Mouse (Mus musculus) bone marrow, adult 2 months (tissue): ENCODE data around the gene Sox12.

Experiments
- CTCF ChIP-seq: fragments of 200-500 bp; IDR thresholded peaks from 2 replicates; pipeline ENCODE4 v1.5.1; 2011; ENCODE audit warnings: low read length, control low read depth; ENCODE audit not compliant: control insufficient read depth, insufficient read depth
- POLR2A ChIP-seq: fragments of 200-500 bp; IDR thresholded peaks from 2 replicates; pipeline ENCODE4 v1.6.1; 2011; ENCODE audit warnings: low read depth, mild to moderate bottlenecking, control low read depth, low read length, borderline replicate concordance; ENCODE audit not compliant: control insufficient read depth

DNA sequence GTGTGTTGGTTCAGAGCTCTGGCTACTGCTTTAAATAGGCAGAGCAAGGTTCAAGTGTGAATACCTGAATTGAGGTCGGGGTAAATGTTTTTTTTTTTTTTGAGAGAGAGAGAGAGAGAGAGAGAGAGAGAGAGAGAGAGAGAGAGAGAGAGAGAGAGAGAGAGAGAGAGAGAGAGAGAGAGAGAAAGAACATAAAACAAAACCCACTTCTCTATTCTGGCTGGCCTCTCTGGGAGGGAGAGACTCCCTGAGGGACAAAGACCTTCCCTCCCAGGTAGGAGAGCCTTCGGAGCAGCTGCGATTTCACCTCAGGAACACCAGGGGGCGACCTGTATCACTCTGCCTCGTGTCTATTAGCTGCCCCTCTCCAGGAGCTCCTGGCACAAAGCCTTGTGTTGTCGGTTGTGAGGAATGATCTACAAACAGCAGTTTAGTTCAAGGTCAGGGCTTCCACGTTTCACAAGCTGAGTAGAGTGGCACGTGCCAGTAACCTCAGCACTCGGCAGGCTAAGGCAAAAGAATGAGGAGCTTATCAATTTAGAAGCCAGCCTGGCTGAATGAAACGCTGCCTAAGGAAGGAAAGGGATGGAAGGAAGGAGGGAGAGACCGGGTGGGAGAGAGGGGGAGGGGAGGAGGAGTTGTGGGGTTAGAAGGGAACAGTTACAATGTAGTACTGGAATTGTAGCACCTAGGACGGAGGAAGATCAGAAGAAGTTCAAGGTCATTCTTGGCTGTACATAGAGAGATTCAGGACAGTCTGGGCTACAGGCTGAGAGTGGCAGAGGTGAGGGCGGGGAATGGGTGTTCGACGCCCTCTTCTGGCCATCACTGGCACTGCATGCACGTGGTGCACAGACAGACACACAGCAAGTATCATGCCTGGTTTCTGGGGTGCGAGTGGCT is 34.4 kb downstream of the Sox12 start:
- TF ChIP-seq CTCF (peak; percentile 84), POLR2A (no peak)
